Mouse (Mus musculus) liver, embryonic 15.5 days (tissue): ENCODE data around the gene Myo1a. TPM values are rescaled to one million over a fixed set of nuclear protein-coding genes. Genes with fewer than 3 reads are reported as not detected.
A peak's percentile ranks its signal among the peaks of the same experiment; 100 is the strongest.

Source experiments
- ATAC-seq: fragments of 200-750 bp; cut with Nextera tagmentation; 2 replicates; pipeline ENCODE4 v1.8.0; 2017; ENCODE audit warnings: moderate number of reproducible peaks, mild to moderate bottlenecking, moderate library complexity; ENCODE audit not compliant: insufficient read depth
- H3K27ac ChIP-seq: fragments of 300-500 bp; sonication (generic); replicated peaks from 2 replicates; pipeline ENCODE4 v1.5.1; 2015; ENCODE audit warnings: mild to moderate bottlenecking, inconsistent platforms
- H3K27me3 ChIP-seq: fragments of 300-500 bp; sonication (generic); 2 replicates; pipeline ENCODE4 v1.6.1; 2015; ENCODE audit warnings: mild to moderate bottlenecking, inconsistent platforms
- H3K36me3 ChIP-seq: fragments of 300-500 bp; sonication (generic); replicated peaks from 2 replicates; pipeline ENCODE4 v1.6.1; 2015; ENCODE audit warnings: moderate library complexity, mild to moderate bottlenecking, inconsistent platforms
- H3K4me1 ChIP-seq: fragments of 300-500 bp; sonication (generic); replicated peaks from 2 replicates; pipeline ENCODE4 v1.6.1; 2015; ENCODE audit warnings: inconsistent platforms
- H3K4me2 ChIP-seq: fragments of 300-500 bp; sonication (generic); 2 replicates; pipeline ENCODE4 v1.6.1; 2015; ENCODE audit warnings: moderate library complexity, mild to moderate bottlenecking, inconsistent platforms
- H3K4me3 ChIP-seq: fragments of 300-500 bp; sonication (generic); replicated peaks from 2 replicates; pipeline ENCODE4 v1.5.1; 2015; ENCODE audit warnings: mild to moderate bottlenecking, inconsistent platforms
- H3K9ac ChIP-seq: fragments of 300-500 bp; sonication (generic); 2 replicates; pipeline ENCODE4 v1.6.1; 2015; ENCODE audit warnings: moderate library complexity, mild to moderate bottlenecking, inconsistent platforms
- H3K9me3 ChIP-seq: fragments of 300-500 bp; sonication (generic); replicated peaks from 2 replicates; pipeline ENCODE4 v1.6.1; 2016; ENCODE audit warnings: inconsistent platforms
- WGBS: fragments of 180-500 bp; shearing (Covaris S2); methylation state at CpG from one replicate; pipeline ENCODE4 v1.1.7; 2015; ENCODE audit warnings: mixed read lengths; ENCODE audit not compliant: insufficient replicate concordance; 5-methylcytosine and 5-hydroxymethylcytosine counted together
- polyA plus RNA-seq: library from polyadenylated mRNA; unstranded; fragments of >200 nt; fragmentation: Nextera tagmentation; extraction: Ambion mirVana; gene quantifications from 2 replicates; pipeline ENCODE4 v1.2.1, GENCODE M21; 2015

Gene Myo1a
- polyA plus RNA-seq, 1 experiment from 2014 or later = 0.08 TPM

- Histone ChIP-seq H3K4me2 (peak overlapping the region; percentile 10; the same call in 1 of the 2 replicates), H3K9ac (no peak overlapping the region), H3K4me3 (no peak overlapping the region), H3K4me1 (peaks cover 7% of the 10 kb centered on the region; the same call in 1 of the 2 replicates), H3K27me3 (no peaks in the 10 kb centered on the region), H3K27ac (peak overlapping the region; percentile 65), H3K36me3 (no peaks in the 10 kb centered on the region), H3K9me3 (no peaks in the 10 kb centered on the region)
- 53% methylated on average over 12 of the region's 12 CpGs for WGBS
- ATAC-seq = peak; percentile 71
These were observed 59.1 kb downstream of the Myo1a start for GRCm38 (mm10) chr10:127763914-127764680.

GRCm38 (mm10) chr10:127766564-127766963, 61.6 kb downstream of the Myo1a start:
- Histone ChIP-seq H3K4me2 (no peak overlapping the region), H3K4me1 (peaks cover 7% of the 10 kb centered on the region; the same call in 1 of the 2 replicates), H3K36me3 (no peaks in the 10 kb centered on the region), H3K27ac (no peak overlapping the region), H3K9ac (no peak overlapping the region), H3K4me3 (no peak overlapping the region), H3K9me3 (no peaks in the 10 kb centered on the region), H3K27me3 (no peaks in the 10 kb centered on the region)
- no peak for ATAC-seq
- WGBS = 62% methylated on average over 1 of the region's 1 CpGs

Other genes starting within 250 kb of the Myo1a start
- 1.0 and 1.2 TPM in 2 replicates for gene Stac3, start 203.5 kb upstream of the Myo1a start, polyA plus RNA-seq
- 20.7 and 42.1 TPM in 2 replicates for gene Ndufa4l2, start 190.2 kb upstream of the Myo1a start, polyA plus RNA-seq
- 138 and 159 TPM in 2 replicates for gene Shmt2, start 182.7 kb upstream of the Myo1a start, polyA plus RNA-seq
- gene Nxph4, start 170.6 kb upstream of the Myo1a start, polyA plus RNA-seq = 0.07 TPM in 1 of 2 replicates, not detected in the other
- 23.2 and 31.1 TPM in 2 replicates for gene Lrp1, start 84.0 kb upstream of the Myo1a start, polyA plus RNA-seq
- gene Stat6, start 62.2 kb upstream of the Myo1a start, polyA plus RNA-seq = 14.3 and 15.6 TPM in 2 replicates
- gene Nemp1, start 38.3 kb upstream of the Myo1a start, polyA plus RNA-seq = 5.3 and 5.7 TPM in 2 replicates
- 2.9 and 3.5 TPM in 2 replicates for gene Nab2, start 36.6 kb upstream of the Myo1a start, polyA plus RNA-seq
- 15.3 and 18.4 TPM in 2 replicates for gene Tac2, start 19.3 kb downstream of the Myo1a start, polyA plus RNA-seq
- 0.82 and 0.97 TPM in 2 replicates for gene Zbtb39, start 34.4 kb downstream of the Myo1a start, polyA plus RNA-seq
- 12.0 and 13.7 TPM in 2 replicates for gene Gpr182, start 46.6 kb downstream of the Myo1a start, polyA plus RNA-seq
- gene Rdh1, start 54.6 kb downstream of the Myo1a start, polyA plus RNA-seq = 0.17 and 0.22 TPM in 2 replicates
- gene Rdh16f1, start 54.6 kb downstream of the Myo1a start, polyA plus RNA-seq = 0.13 and 0.17 TPM in 2 replicates
- not detected in 2 replicates for gene Rdh9, start 71.2 kb downstream of the Myo1a start, polyA plus RNA-seq
- 0.03 TPM in 1 of 2 replicates, not detected in the other for gene Rdh16, start 96.0 kb downstream of the Myo1a start, polyA plus RNA-seq
- gene Rdh19, start 144.8 kb downstream of the Myo1a start, polyA plus RNA-seq = 0.05 TPM in 1 of 2 replicates, not detected in the other
- 0.29 and 0.68 TPM in 2 replicates for gene Rdh16f2, start 161.3 kb downstream of the Myo1a start, polyA plus RNA-seq
- 8.8 and 15.7 TPM in 2 replicates for gene Rdh7, start 183.6 kb downstream of the Myo1a start, polyA plus RNA-seq
- gene Sdr9c7, start 193.3 kb downstream of the Myo1a start, polyA plus RNA-seq = not detected in 2 replicates